Mouse (Mus musculus) mature B cell (primary cell): Measurements from ENCODE around the gene Ncaph2.

Experiments
- in situ Hi-C: fragments of 300-500 bp; cut with MboI; formaldehyde crosslinking; loops from 2 replicates; pipeline ENCODE4 v1.14.3; 2019

Ncaph2 gene

GRCm38 (mm10) chr15:89379429-89379828 lies 23.9 kb downstream of the Ncaph2 start:
- in situ Hi-C loops, result no loop called here

GRCm38 (mm10) chr15:89384617-89385016 lies 29.1 kb downstream of the Ncaph2 start, which contains the start of gene Klhdc7b:
Klhdc7b (plus strand) TSS chr15:89384917.
- in situ Hi-C loops, result no loop called here

- in situ Hi-C loops, result no loop called here
Measured at GRCm38 (mm10) chr15:89387127-89387526, 31.6 kb downstream of the Ncaph2 start.

GRCm38 (mm10) chr15:89390081-89390480 lies 34.6 kb downstream of the Ncaph2 start:
- in situ Hi-C loops, result no loop called here

GRCm38 (mm10) chr15:89396883-89397282 lies 41.4 kb downstream of the Ncaph2 start:
- in situ Hi-C loops, result no loop called here

- in situ Hi-C loops, result no loop called here
Measured at GRCm38 (mm10) chr15:89398146-89398545, 42.6 kb downstream of the Ncaph2 start.

- in situ Hi-C loops, result no loop called here
Measured at GRCm38 (mm10) chr15:89399716-89400115, 44.2 kb downstream of the Ncaph2 start.

- in situ Hi-C loops, result no loop called here
Measured at GRCm38 (mm10) chr15:89402471-89402870, 47.0 kb downstream of the Ncaph2 start.

- in situ Hi-C loops, result no loop called here
Measured at GRCm38 (mm10) chr15:89404831-89405623, 49.5 kb downstream of the Ncaph2 start.

GRCm38 (mm10) chr15:89406691-89407090 lies 51.2 kb downstream of the Ncaph2 start:
- in situ Hi-C loops, result no loop called here

- in situ Hi-C loops, result no loop called here
Measured at GRCm38 (mm10) chr15:89410118-89410517, 54.6 kb downstream of the Ncaph2 start, which contains the start of gene Syce3. Syce3 (minus strand) TSS chr15:89410503.

- in situ Hi-C loops, result no loop called here
Measured at GRCm38 (mm10) chr15:89415282-89415681, 59.8 kb downstream of the Ncaph2 start.

GRCm38 (mm10) chr15:89421938-89422337 lies 66.4 kb downstream of the Ncaph2 start:
- in situ Hi-C loops, result no loop called here
